Mouse (Mus musculus) heart, embryonic 10.5 days (tissue): ENCODE data around the gene Mrpl53. TPM values are rescaled to one million over a fixed set of nuclear protein-coding genes. Genes with fewer than 3 reads are reported as not detected.

Source experiments
- DNase-seq: peaks from one replicate; pipeline ENCODE4 v3.0.0-alpha.2; 2017; ENCODE audit warnings: low spot score
- H3K27ac ChIP-seq: fragments of 300-500 bp; sonication (generic); 2 replicates; pipeline ENCODE4 v1.5.1; 2016; ENCODE audit warnings: mild to moderate bottlenecking
- H3K27me3 ChIP-seq: fragments of 300-500 bp; sonication (generic); 2 replicates; pipeline ENCODE4 v1.6.1; 2016; ENCODE audit warnings: mild to moderate bottlenecking; ENCODE audit not compliant: poor library complexity, insufficient read depth, severe bottlenecking
- H3K36me3 ChIP-seq: fragments of 300-500 bp; sonication (generic); 2 replicates; pipeline ENCODE4 v1.6.1; 2016; ENCODE audit warnings: mild to moderate bottlenecking, moderate library complexity
- H3K4me1 ChIP-seq: fragments of 300-500 bp; sonication (generic); 2 replicates; pipeline ENCODE4 v1.6.1; 2016; ENCODE audit warnings: mild to moderate bottlenecking
- H3K4me3 ChIP-seq: fragments of 300-500 bp; sonication (generic); 2 replicates; pipeline ENCODE4 v1.5.1; 2016; ENCODE audit warnings: mild to moderate bottlenecking, moderate library complexity
- H3K9me3 ChIP-seq: fragments of 300-500 bp; sonication (generic); 2 replicates; pipeline ENCODE4 v1.6.1; 2016; ENCODE audit warnings: mild to moderate bottlenecking, moderate library complexity
- WGBS: fragments of 180-500 bp; shearing (Covaris S2); methylation state at CpG from one replicate; pipeline ENCODE4 v1.1.7; 2016; 5-methylcytosine and 5-hydroxymethylcytosine counted together
- polyA plus RNA-seq: library from polyadenylated mRNA; unstranded; fragments of >200 nt; fragmentation: Nextera tagmentation; extraction: Ambion mirVana; gene quantifications from 2 replicates; pipeline ENCODE4 v1.2.1, GENCODE M21; 2016

Mrpl53 gene
- polyA plus RNA-seq, 1 experiment from 2014 or later = 157 TPM

DNA sequence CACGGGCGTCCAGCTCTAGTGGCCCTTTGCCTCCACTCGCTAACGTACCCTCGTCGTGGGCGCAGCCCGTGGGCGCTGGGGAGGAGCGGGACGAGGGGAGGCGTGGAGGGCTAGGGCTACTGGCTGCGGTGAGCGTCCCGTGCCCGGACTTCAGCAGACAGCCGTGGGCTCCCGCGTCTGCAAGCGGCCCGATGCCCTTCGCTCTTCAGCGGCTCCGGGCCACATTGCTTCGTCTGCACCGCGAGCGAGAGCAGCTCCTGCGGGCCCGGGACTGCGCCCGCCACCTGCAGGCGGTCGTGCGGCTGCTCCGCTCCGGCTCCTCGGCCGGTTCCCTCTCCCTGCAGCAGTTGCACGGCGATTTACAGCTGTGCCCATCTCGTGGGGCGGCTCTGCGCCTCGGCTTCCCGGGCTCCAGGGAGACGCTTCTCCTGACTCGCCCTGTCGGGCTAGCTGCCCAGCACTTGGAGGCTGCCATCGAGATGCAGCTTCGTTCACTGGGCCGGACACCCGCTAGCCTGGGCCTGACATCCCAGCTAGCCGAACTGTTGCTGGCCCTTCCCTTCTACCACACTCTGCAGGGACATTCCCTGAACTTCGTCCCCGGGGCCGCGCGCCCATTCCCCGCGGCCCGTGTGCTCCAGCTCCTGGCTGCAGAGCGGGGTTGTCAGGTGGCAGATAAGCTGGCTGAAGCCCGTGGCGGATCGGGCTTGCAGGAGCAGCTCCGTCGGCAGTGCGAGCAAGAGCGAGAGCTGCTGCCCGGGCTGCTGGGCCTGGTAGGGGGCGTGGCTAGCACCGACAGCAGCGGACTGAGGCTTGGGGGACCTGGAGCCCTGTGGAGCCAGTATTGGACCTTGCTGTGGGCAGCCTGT lies 6.9 kb upstream of the Mrpl53 start:
- WGBS = under 1% methylated on average over 74 of the region's 74 CpGs
- DNase-seq = peak; percentile 88
- H3K27me3 ChIP-seq = peaks cover 20% of the 10 kb centered on the region; the same call in 1 of the 2 replicates
- peak overlapping the region; percentile 79 for H3K4me3 ChIP-seq
- H3K36me3 ChIP-seq = 0 out of 2 replicates have a peak, but pooled peaks cover 5% of the 10 kb centered on the region
- peak overlapping the region; percentile 93 for H3K27ac ChIP-seq
- no peaks in the 10 kb centered on the region for H3K9me3 ChIP-seq
- peaks cover 24% of the 10 kb centered on the region for H3K4me1 ChIP-seq

DNA sequence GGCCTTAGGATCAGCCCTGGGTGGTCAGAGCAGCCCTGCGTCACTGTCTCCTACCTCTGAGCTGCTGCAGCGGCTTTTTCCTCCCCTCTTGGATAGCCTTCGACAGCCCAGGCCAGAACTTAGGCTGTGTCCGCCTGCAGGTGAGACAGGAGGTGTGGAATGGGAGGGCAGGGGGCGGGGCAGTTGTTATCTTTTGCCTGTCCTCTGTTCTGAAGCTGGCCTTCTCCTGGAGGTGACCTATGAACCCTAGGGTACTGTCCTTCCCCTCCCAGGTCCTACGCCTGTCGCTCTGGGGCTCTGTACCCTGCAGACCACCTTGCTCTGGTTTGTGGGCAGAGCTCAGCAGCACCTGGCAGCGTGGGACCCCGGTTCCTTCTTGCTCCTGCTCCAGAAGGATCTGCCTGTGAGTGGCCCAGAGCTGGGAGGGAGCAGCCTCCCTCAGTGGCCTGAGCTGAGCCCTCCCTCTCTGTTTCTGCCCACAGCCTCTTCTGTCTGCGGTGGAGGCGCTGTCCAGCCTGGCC lies 5.7 kb upstream of the Mrpl53 start:
- Histone ChIP-seq H3K27ac (no peak overlapping the region), H3K9me3 (no peaks in the 10 kb centered on the region), H3K4me1 (peaks cover 34% of the 10 kb centered on the region), H3K36me3 (peaks cover 11% of the 10 kb centered on the region; the same call in 1 of the 2 replicates), H3K27me3 (peaks cover 20% of the 10 kb centered on the region; the same call in 1 of the 2 replicates), H3K4me3 (peak overlapping the region; percentile 79)
- 35% methylated on average over 11 of the region's 11 CpGs for WGBS
- DNase-seq = no peak

DNA sequence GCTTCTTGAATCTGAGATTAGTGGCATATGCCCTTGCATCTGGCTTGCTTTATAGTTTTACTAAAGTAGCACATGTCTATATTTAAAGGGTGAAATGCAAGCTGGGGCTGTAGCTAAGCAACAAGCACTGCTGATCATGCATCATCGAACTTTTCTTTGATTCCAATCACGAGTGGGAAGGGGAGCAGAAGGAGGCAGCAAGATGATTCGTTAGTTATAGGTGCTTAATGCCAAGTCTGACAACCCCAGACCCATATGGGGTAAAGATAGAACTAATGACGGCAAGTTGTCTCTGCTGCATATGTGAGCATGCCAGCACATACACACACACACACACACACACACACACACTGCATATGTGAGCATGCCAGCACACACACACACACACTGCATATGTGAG lies 4.7 kb upstream of the Mrpl53 start:
- H3K4me3 ChIP-seq = no peak overlapping the region
- peaks cover 11% of the 10 kb centered on the region; the same call in 1 of the 2 replicates for H3K36me3 ChIP-seq
- DNase-seq = no peak
- H3K27ac ChIP-seq = no peak overlapping the region
- peaks cover 39% of the 10 kb centered on the region for H3K4me1 ChIP-seq
- no peaks in the 10 kb centered on the region for H3K9me3 ChIP-seq
- peaks cover 13% of the 10 kb centered on the region; the same call in 1 of the 2 replicates for H3K27me3 ChIP-seq
- WGBS = 87% methylated on average over 4 of the region's 4 CpGs

DNA sequence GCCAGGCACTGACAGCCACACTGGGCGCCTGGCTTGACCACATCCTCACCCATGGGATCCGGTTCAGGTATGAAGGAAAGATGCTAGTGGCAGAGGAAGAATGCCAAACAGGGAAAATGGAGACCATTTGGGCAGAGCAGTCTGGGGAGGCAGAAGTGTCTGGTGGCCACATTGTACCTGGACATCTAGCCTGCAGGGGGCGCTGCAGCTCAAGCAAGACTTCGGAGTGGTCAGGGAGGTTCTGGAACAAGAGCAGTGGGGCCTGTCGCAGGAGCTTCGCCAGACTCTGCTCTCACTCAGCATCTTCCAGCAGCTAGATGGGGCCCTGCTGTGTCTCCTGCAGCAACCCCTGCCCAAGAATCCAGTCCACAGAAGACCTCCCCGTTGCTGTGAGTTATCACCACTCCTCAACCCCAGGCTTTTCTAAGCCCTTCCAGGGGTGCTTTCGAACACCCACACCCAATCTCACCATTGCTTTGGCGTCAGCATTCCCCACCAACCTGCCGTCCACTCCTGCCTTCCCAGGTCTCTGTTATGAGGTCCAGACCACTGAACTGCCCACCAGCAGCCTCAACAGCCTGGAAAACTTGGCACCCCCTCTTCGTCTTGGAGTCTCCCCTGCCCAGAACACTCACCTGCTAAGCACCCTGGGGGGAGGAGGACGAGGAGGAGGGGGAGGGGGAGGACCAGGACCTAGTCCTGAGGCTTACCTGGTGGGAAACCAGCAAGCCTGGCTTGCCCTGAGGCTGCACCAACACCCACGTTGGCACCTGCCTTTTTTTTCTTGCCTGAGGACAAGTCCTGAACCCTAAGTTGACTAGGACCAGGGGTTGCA lies 1.1 kb upstream of the Mrpl53 start:
- peaks cover 9% of the 10 kb centered on the region; the same call in 1 of the 2 replicates for H3K27me3 ChIP-seq
- peak overlapping the region; percentile 97 for H3K4me3 ChIP-seq
- H3K27ac ChIP-seq = peak overlapping the region; percentile 98
- H3K9me3 ChIP-seq = no peaks in the 10 kb centered on the region
- peak; percentile 93 for DNase-seq
- H3K36me3 ChIP-seq = peaks cover 20% of the 10 kb centered on the region
- peaks cover 29% of the 10 kb centered on the region for H3K4me1 ChIP-seq
- WGBS = 32% methylated on average over 13 of the region's 13 CpGs

DNA sequence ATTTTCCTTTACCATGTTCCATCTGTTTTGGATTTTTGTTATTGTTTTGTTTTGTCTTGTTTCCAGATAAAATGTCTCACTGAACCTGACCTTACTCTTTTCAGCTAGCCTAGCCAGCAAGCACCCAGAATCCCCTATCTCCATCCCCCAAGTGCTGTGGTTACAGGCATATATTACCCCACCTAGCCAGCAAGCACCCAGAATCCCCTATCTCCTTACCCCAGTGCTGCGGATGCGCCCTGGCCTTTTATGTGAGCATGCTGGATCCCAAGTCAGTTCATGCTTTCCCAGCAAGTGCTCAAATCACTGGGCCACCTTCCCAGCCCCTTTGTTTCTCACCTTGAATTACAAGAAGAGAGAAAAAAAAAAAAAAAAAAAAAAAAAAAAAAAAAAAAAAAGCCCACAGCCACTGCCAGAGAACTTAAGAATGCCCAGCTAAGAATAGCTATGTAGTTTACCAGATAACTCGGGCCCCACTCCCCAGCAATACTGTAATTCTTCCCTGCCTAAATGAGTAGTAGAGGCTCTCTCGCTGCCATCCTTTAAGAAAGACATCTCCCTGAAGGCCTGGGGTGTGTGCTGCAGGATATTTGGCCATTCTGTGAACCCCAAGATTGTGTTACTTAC lies 2.8 kb downstream of the Mrpl53 start:
- Histone ChIP-seq H3K9me3 (no peaks in the 10 kb centered on the region), H3K27ac (no peak overlapping the region), H3K4me3 (no peak overlapping the region), H3K4me1 (peaks cover 35% of the 10 kb centered on the region), H3K27me3 (no peaks in the 10 kb centered on the region), H3K36me3 (peaks cover 17% of the 10 kb centered on the region)
- 80% methylated on average over 4 of the region's 4 CpGs for WGBS
- DNase-seq = no peak

DNA sequence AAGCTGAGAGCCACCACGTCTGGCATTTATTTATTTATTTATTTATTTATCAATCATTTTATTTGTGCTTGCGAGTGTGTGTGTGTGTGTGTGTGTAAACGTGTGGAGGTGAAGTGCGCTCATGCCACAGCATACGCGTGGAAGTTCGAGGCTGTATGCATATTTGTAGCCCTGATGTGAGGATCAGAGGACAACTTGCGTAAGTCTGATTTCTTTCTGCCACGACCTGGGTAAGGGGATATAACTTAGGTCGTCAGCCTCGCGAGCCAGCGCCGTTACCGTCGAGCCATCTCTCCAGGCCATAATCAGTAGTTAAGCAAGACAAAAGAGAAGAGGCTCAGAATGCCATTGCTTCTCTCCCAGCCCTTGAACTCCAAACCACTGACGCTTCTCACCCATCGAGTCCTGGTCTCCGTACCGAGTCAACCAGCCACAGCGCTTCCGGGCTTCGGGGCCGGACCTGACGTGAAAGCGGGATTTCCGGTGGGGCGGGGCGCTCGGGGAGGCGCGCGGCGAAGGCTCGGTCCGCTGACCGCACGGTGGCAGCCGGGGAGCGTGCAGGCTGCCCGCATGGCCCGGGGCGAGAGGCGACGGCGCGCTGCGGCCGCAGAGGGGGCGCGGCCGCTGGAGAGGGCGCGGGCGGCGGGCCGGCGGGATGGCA lies 6.3 kb downstream of the Mrpl53 start, which contains the start of gene Mogs:
TSS of gene Mogs (plus strand) at position 486 of the 661 bp plus-strand sequence.
- peak within 1 kb of the TSS; percentile 92 for H3K4me3 ChIP-seq
- H3K36me3 ChIP-seq = peaks cover 38% of the 10 kb centered on the region
- peak within 1 kb of the TSS; percentile 89 for H3K27ac ChIP-seq
- no peaks in the 10 kb centered on the region for H3K9me3 ChIP-seq
- peak; percentile 97 for DNase-seq
- H3K4me1 ChIP-seq = peaks cover 38% of the 10 kb centered on the region
- 1% methylated on average over 57 of the region's 58 CpGs for WGBS
- no peaks in the 10 kb centered on the region for H3K27me3 ChIP-seq

DNA sequence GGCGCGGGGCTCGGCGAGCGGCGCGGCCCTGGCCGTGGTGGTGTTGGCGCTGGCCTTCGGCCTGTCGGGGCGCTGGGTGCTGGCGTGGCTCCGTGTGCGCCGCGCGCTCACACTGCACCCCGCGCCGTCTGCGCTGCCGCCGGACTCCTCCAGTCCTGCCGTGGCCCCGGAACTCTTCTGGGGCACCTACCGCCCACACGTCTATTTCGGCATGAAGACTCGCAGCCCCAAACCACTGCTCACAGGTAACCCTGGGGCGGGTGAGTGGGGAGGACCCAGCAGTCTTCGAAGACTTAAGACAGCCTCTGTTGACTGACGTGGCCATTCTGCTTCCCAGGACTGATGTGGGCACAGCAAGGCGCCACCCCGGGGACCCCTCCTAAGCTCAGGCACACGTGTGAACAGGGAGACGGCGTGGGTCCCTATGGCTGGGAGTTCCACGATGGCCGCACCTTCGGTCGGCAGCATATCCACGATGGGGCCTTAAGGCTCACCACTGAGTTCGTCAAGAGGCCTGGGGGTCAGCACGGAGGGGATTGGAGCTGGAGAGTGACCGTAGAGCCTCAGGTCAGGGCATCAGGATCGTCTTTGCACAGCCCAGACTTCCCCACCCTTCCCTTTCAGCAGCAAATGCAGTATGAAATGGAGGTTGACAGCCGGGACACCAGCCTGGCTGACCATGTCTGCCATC lies 7.0 kb downstream of the Mrpl53 start:
- no peaks in the 10 kb centered on the region for H3K27me3 ChIP-seq
- H3K4me3 ChIP-seq = peak overlapping the region; percentile 92
- peaks cover 44% of the 10 kb centered on the region for H3K4me1 ChIP-seq
- H3K36me3 ChIP-seq = peaks cover 32% of the 10 kb centered on the region
- DNase-seq = no peak
- 3% methylated on average over 46 of the region's 48 CpGs for WGBS
- no peaks in the 10 kb centered on the region for H3K9me3 ChIP-seq
- peak overlapping the region; percentile 89 for H3K27ac ChIP-seq

DNA sequence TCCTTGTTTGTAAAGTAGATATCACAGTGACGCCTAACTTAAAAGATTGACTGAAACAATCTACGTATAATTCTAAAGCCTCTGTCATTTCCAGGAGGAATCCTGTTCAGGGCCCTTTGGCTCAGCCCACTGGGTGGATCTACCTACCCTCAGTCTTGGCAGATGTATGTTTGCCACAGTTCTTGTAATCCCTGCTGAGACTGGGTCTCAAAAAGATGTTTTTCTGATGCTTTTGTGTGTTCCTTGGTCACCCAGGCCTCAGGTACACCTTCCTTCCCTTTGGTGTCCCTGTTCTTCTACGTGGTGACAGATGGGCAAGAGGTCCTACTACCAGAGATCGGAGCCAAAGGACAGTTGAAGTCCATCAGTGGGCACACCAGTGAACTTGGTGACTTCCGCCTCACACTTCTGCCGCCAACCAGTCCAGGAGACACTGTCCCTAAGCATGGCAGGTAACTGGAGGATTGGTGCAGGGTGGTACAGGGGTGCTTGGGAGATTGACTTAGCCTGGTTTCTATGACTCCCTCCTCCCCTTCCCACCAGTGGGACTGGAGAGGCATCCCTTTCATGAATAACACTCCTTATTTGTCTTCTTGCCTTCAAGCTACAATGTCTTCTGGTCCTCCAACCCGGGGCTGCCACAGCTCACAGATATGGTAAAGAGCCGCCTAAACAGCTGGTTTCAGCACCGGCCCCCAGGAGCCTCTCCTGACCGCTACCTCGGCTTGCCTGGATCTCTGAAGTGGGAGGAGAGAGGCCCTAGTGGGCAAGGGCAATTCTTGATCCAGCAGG lies 7.7 kb downstream of the Mrpl53 start:
- DNase-seq = no peak
- WGBS = 76% methylated on average over 11 of the region's 11 CpGs
- Histone ChIP-seq H3K36me3 (peaks cover 30% of the 10 kb centered on the region), H3K4me1 (peaks cover 43% of the 10 kb centered on the region), H3K27ac (peak overlapping the region; percentile 89), H3K4me3 (peak overlapping the region; percentile 92), H3K27me3 (no peaks in the 10 kb centered on the region), H3K9me3 (no peaks in the 10 kb centered on the region)

DNA sequence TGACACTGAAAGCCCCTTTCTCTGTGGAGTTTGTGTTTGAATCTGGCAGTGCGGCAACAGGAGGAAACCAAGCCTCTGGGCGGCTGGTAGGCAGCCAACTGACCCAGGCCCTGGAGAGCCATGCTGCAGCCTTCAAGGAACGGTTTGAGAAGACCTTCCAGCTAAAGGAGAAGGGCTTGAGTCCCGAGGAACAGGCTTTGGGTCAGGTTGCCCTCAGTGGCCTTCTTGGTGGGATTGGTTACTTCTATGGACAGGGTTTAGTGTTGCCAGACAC lies 8.3 kb downstream of the Mrpl53 start:
- DNase-seq = no peak
- Histone ChIP-seq H3K4me3 (0 out of 2 replicates have a peak overlapping the region, but pooled peaks have one; percentile 92), H3K27ac (no peak overlapping the region), H3K27me3 (no peaks in the 10 kb centered on the region), H3K4me1 (peaks cover 45% of the 10 kb centered on the region), H3K36me3 (peaks cover 30% of the 10 kb centered on the region), H3K9me3 (no peaks in the 10 kb centered on the region)
- 81% methylated on average over 4 of the region's 4 CpGs for WGBS

DNA sequence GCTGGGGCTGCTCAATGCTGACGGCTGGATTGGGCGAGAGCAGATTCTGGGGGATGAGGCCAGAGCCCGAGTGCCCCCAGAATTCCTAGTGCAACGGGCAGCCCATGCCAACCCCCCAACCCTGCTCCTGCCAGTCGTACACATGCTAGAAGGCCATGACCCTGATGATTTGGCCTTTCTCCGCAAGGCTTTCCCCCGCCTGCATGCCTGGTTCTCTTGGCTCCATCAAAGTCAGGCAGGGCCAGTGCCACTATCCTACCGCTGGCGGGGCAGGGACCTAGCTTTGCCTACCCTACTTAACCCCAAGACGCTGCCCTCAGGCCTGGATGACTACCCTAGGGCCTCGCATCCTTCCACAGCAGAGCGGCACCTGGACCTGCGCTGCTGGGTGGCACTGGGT lies 8.8 kb downstream of the Mrpl53 start:
- Histone ChIP-seq H3K36me3 (peaks cover 30% of the 10 kb centered on the region), H3K4me1 (peaks cover 50% of the 10 kb centered on the region), H3K27me3 (no peaks in the 10 kb centered on the region), H3K27ac (no peak overlapping the region), H3K9me3 (no peaks in the 10 kb centered on the region), H3K4me3 (no peak overlapping the region)
- DNase-seq = no peak
- 92% methylated on average over 13 of the region's 13 CpGs for WGBS

DNA sequence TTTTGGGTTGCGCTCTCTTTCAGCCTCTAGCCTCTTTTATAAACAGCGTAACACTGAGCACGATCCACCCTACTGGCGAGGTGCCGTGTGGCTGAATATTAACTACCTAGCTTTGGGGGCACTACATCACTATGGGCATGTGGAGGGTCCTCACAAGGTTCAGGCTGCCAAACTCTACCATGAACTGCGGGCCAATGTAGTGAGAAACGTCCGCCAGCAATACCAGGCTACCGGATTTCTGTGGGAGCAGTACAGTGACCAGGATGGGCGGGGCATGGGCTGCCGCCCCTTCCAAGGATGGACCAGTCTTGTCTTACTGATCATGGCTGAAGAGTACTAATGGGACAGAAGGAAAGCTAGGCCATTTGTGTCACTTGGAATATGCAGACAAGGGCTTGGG lies 9.5 kb downstream of the Mrpl53 start:
- no peak for DNase-seq
- no peaks in the 10 kb centered on the region for H3K27me3 ChIP-seq
- WGBS = 88% methylated on average over 11 of the region's 11 CpGs
- no peak overlapping the region for H3K4me3 ChIP-seq
- H3K27ac ChIP-seq = no peak overlapping the region
- H3K36me3 ChIP-seq = peaks cover 30% of the 10 kb centered on the region
- H3K9me3 ChIP-seq = no peaks in the 10 kb centered on the region
- H3K4me1 ChIP-seq = peaks cover 56% of the 10 kb centered on the region
